Comparison of ENCODE assay signal across 22 mouse cellular contexts in genomic region chr11:10841083-10841482, GRCm38 (mm10).
DNase-seq lines count a peak whose midpoint lies in the region; ATAC-seq and TF ChIP-seq lines count a peak whose summit lies in the region.
"Had no signal": no experiment of that assay in that cellular context is flagged by ENCODE, and none has a peak within 500 bp of the region (broad histone marks: within the 10 kb centered on the region; RNA-seq: fewer than 3 reads in every experiment).

No protein-coding gene starts in this region.

- H3K27ac ChIP-seq in heart, embryonic 12.5 days (ENCODE audit: poor library complexity, severe bottlenecking) = no peak overlapping the region
- no peak overlapping the region for H3K27ac ChIP-seq in layer of hippocampus, adult 2 months
- H3K27ac ChIP-seq: hindbrain, embryonic 13.5 days; intestine, embryonic 15.5 days; kidney, embryonic 15.5 days; liver, embryonic 12.5 days had no signal

- DNase-seq in heart, adult 11 months = no peak
- peak; percentile 3 for DNase-seq in layer of hippocampus, adult 9-11 months
- DNase-seq in layer of hippocampus, adult 2 months (ENCODE audit: low spot score in 2 of 2) = no peak
- peak; percentile 78 for DNase-seq in brain, adult 2 months (ENCODE audit: low read depth, low spot score)
- peak; percentile 19 to 29 for DNase-seq in frontal cortex, postnatal 36 days (ENCODE audit: low spot score in 2 of 2)
- DNase-seq in kidney, postnatal 10 days = no peak
- DNase-seq: adrenal gland, postnatal 14 days; cerebellum, adult 18-20 months; cerebellum, postnatal 36 days; gastrocnemius, postnatal 36 days; lung, embryonic 14.5 days; lung, postnatal 4 days; spleen, adult 18-20 months; thymus, adult 2 months had no signal

- no peak for TF ChIP-seq CTCF in layer of hippocampus, adult 2 months (conservative IDR thresholded peaks at IDR 0.05)

- H3K9ac ChIP-seq in heart, embryonic 12.5 days = no peak overlapping the region
- H3K9ac ChIP-seq: hindbrain, embryonic 13.5 days; intestine, embryonic 15.5 days; kidney, embryonic 15.5 days; liver, embryonic 12.5 days; lung, embryonic 14.5 days had no signal

- no peaks in the 10 kb centered on the region for H3K4me1 ChIP-seq in heart, embryonic 12.5 days (replicated peaks)
- H3K4me1 ChIP-seq: hindbrain, embryonic 13.5 days; intestine, embryonic 15.5 days; kidney, embryonic 15.5 days; liver, embryonic 12.5 days had no signal

- H3K4me3 ChIP-seq in heart, embryonic 12.5 days = no peak overlapping the region
- no peak overlapping the region for H3K4me3 ChIP-seq in layer of hippocampus, adult 2 months
- H3K4me3 ChIP-seq: hindbrain, embryonic 13.5 days; intestine, embryonic 15.5 days; kidney, embryonic 15.5 days; liver, embryonic 12.5 days had no signal

- H3K36me3 ChIP-seq in heart, embryonic 12.5 days = no peaks in the 10 kb centered on the region
- H3K36me3 ChIP-seq: hindbrain, embryonic 13.5 days; intestine, embryonic 15.5 days; kidney, embryonic 15.5 days; liver, embryonic 12.5 days had no signal

- 45% methylated on average over 4 of the region's 4 CpGs for WGBS in heart, embryonic 12.5 days

- ATAC-seq in heart, embryonic 12.5 days (ENCODE audit: insufficient number of reproducible peaks, low FRiP score) = 0 out of 2 replicates have a peak, but pooled peaks have one; percentile 36
- ATAC-seq: activated CD4-positive, CD25-positive, alpha-beta regulatory T cell, adult 4 months; forebrain, embryonic 16.5 days; intestine, embryonic 15.5 days; liver, embryonic 12.5 days had no signal

- peak overlapping the region; percentile 12; the same call in 1 of the 2 replicates for H3K4me2 ChIP-seq in heart, embryonic 12.5 days
- H3K4me2 ChIP-seq: hindbrain, embryonic 13.5 days; intestine, embryonic 15.5 days; kidney, embryonic 15.5 days; liver, embryonic 12.5 days; lung, embryonic 14.5 days; midbrain, embryonic 11.5 days had no signal

- H3K27me3 ChIP-seq in heart, embryonic 12.5 days (replicated peaks) = no peaks in the 10 kb centered on the region
- H3K27me3 ChIP-seq: hindbrain, embryonic 13.5 days; intestine, embryonic 15.5 days; kidney, embryonic 15.5 days; liver, embryonic 12.5 days had no signal

- H3K9me3 ChIP-seq in heart, embryonic 12.5 days (replicated peaks) = no peaks in the 10 kb centered on the region
- H3K9me3 ChIP-seq: hindbrain, embryonic 13.5 days; intestine, embryonic 15.5 days; kidney, embryonic 15.5 days; liver, embryonic 12.5 days had no signal

Comparison
In these comparisons a context has a peak if more than half of its experiments do, and no peak if none do; other contexts are left out.
1. DNase-seq: peak in layer of hippocampus, adult 9-11 months (single experiment), brain, adult 2 months (single experiment) and frontal cortex, postnatal 36 days (2 of 2); none in heart, adult 11 months (single experiment), layer of hippocampus, adult 2 months (0 of 2) and kidney, postnatal 10 days (single experiment).